Mouse (Mus musculus) embryonic facial prominence, embryonic 10.5 days (tissue): ENCODE measurements around the gene Dhrs7b. TPM values are rescaled to one million over a fixed set of nuclear protein-coding genes. Genes with fewer than 3 reads are reported as not detected.
"Not testable (repeated sequence)": the region's sequence is repeated elsewhere in the genome, so short reads cannot be mapped to it uniquely, and the experiment has no call there.

Experiments used
- DNase-seq: peaks from one replicate; pipeline ENCODE4 v3.0.0-alpha.2; 2017; ENCODE audit warnings: low spot score
- H3K27ac ChIP-seq: fragments of 300-500 bp; sonication (generic); replicated peaks from 2 replicates; pipeline ENCODE4 v1.5.1; 2016; ENCODE audit warnings: mild to moderate bottlenecking
- H3K27me3 ChIP-seq: fragments of 300-500 bp; sonication (generic); replicated peaks from 2 replicates; pipeline ENCODE4 v1.6.1; 2016; ENCODE audit warnings: low read depth, mild to moderate bottlenecking; ENCODE audit not compliant: poor library complexity, severe bottlenecking
- H3K36me3 ChIP-seq: fragments of 300-500 bp; sonication (generic); replicated peaks from 2 replicates; pipeline ENCODE4 v1.6.1; 2016; ENCODE audit warnings: mild to moderate bottlenecking, moderate library complexity
- H3K4me1 ChIP-seq: fragments of 300-500 bp; sonication (generic); 2 replicates; pipeline ENCODE4 v1.6.1; 2016
- H3K4me3 ChIP-seq: fragments of 300-500 bp; sonication (generic); 2 replicates; pipeline ENCODE4 v1.5.1; 2016; ENCODE audit warnings: mild to moderate bottlenecking, moderate library complexity
- H3K9me3 ChIP-seq: fragments of 300-500 bp; sonication (generic); 2 replicates; pipeline ENCODE4 v1.6.1; 2016; ENCODE audit warnings: mild to moderate bottlenecking
- WGBS: fragments of 180-500 bp; shearing (Covaris S2); methylation state at CpG from one replicate; pipeline ENCODE4 v1.1.7; 2016; 5-methylcytosine and 5-hydroxymethylcytosine counted together
- polyA plus RNA-seq: library from polyadenylated mRNA; unstranded; fragments of >200 nt; fragmentation: Nextera tagmentation; extraction: Ambion mirVana; gene quantifications from 2 replicates; pipeline ENCODE4 v1.2.1, GENCODE M21; 2016

Dhrs7b gene
- polyA plus RNA-seq, result 30.0 and 30.5 TPM in 2 replicates

DNA sequence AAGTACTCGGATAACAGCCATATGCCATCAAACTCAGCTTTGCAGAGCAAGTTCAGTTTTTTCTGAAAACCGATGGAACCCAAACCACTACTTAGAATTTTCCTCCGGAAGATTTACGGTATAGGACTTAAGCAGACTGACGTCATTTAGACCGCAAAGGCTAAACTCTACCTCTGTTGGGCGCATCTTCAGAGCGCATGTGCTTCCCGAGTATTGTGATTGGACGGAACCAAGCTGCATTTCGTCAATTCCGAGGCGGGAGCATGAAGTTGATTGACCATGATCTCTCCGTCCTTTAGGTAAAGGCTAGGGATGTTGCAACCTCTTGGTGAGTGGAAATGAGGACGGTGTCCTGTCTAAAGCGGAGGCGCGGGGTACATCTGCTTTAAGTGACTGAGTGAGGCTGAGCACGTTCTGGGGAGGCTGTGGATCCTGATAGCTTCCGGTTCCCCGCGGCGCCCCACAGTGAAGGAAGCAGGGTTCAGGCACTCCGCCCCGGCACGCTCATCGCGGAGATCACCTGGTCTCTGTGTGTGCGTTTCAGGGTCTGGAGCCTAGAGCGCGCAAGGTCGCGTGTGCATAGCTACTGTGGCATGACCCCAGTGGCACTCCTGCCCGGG is at the start of gene Dhrs7b:
Gene Dhrs7b (plus strand): TSS at position 199 of the 620 bp plus-strand sequence.
- Histone ChIP-seq H3K9me3 (no peaks in the 10 kb centered on the region), H3K4me3 (peak within 1 kb of the TSS; percentile 80), H3K27me3 (no peaks in the 10 kb centered on the region), H3K4me1 (peaks cover 10% of the 10 kb centered on the region), H3K27ac (peak within 1 kb of the TSS; percentile 84), H3K36me3 (no peaks in the 10 kb centered on the region)
- peak; percentile 83 for DNase-seq
- WGBS, result under 1% methylated on average over 34 of the region's 34 CpGs

DNA sequence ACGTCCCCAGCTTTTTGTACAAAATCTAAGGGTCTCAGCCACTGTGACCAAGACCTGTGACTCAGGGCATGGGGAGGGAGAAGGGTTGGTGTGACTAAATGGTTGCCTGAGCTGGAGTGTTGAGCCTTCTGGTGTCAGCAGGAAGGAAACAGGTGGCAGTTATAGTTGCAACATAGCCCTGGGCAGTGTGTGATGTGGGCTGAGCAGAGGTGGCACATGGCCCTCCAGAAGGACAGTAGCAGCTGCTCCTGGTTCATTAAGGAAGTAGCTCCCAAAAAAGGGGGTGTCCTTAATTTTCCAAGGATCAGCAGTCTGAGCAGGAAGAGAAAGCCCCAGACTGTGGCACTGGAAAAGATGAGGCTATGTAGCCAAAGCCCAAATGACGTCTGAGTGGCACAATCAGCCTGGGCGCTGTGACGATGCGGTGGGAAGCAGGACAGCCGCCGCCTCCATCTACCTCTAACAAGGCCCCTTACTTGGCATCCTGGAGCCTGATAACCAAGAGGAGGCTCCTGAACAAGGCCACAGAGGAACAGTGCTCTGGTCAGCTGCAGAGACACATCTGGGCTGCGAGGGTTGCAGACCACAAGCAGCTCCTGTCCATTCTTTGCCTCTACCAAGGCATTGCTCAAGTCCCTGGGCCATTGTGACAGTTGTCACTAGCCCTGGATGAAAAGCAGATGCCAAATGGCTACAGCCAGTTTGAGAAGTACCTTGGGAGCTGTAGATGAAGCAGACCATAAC is 46.1 kb upstream of the Dhrs7b start:
- peaks cover 32% of the 10 kb centered on the region for H3K4me1 ChIP-seq
- peaks cover 100% of the 10 kb centered on the region for H3K36me3 ChIP-seq
- H3K4me3 ChIP-seq, result no peak overlapping the region
- no peak overlapping the region for H3K27ac ChIP-seq
- no peak for DNase-seq
- H3K27me3 ChIP-seq, result no peaks in the 10 kb centered on the region
- no peaks in the 10 kb centered on the region for H3K9me3 ChIP-seq
- 94% methylated on average over 8 of the region's 8 CpGs for WGBS

DNA sequence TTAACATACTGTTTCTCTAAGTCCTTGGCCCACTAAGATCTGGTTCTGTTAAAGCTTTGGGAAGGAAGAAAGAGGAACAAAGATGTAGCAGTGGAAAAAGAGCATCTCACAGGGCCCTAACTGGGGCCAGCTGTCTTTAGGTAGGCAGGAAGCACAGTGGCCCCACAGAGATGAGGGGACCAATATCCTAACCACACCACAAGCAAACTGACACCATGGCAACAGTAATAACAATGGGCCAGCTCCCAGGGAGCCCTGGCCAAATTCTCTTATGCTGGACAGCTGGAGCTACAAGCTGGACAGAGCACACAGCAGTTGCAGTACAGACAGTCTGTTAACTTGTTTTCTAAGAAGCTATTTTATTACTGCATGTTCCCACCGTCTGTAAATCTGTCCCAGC is 42.8 kb upstream of the Dhrs7b start:
- Histone ChIP-seq H3K36me3 (peaks cover 99% of the 10 kb centered on the region), H3K9me3 (no peaks in the 10 kb centered on the region), H3K4me1 (no peaks in the 10 kb centered on the region), H3K4me3 (no peak overlapping the region), H3K27ac (no peak overlapping the region), H3K27me3 (no peaks in the 10 kb centered on the region)
- WGBS, result 80% methylated on average over 1 of the region's 1 CpGs
- no peak for DNase-seq

DNA sequence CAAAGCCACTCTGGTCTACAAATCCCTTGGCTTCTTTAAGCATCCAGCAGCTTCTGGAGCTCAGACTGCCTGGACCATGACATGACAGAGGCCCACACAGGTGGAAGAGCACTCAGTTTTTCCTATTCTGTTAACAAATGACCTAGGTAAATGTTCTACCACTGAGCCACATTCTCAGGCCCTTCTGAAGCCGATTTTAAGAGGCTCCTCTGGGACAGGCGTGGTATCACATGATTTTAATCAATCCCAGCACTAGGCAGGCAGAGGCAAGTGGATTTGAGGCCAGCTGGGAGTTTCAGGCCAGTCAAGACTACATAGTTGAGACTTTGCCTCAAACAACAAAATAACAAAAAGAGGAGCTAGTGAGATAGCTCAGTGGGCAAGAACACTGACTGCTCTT is 40.0 kb upstream of the Dhrs7b start:
- DNase-seq, result no peak
- 66% methylated on average over 2 of the region's 2 CpGs for WGBS
- no peak overlapping the region for H3K4me3 ChIP-seq
- H3K36me3 ChIP-seq, result peaks cover 97% of the 10 kb centered on the region
- no peaks in the 10 kb centered on the region for H3K27me3 ChIP-seq
- H3K9me3 ChIP-seq, result no peaks in the 10 kb centered on the region
- H3K27ac ChIP-seq, result no peak overlapping the region
- no peaks in the 10 kb centered on the region for H3K4me1 ChIP-seq

DNA sequence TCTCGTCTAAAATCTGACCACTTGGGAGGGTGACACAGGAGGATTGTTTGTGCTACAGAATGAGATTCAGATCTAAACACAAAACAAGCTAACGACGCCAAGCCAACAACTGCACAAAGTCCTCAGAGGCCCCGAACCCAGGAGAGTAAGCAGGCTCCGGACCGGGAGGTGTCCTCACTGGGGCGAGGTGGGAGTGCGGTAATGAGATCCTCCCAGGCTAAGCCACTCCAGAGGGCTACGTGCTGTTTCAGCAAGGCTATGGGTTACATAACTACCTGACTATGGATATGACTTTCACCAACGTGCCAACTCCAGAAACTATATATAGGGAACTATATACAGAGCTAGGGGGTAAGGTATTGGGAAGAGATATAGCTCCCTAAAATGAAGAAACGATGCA is 34.1 kb upstream of the Dhrs7b start:
- H3K27me3 ChIP-seq, result no peaks in the 10 kb centered on the region
- peaks cover 98% of the 10 kb centered on the region for H3K36me3 ChIP-seq
- no peaks in the 10 kb centered on the region for H3K4me1 ChIP-seq
- H3K4me3 ChIP-seq, result no peak overlapping the region
- no peaks in the 10 kb centered on the region for H3K9me3 ChIP-seq
- no peak for DNase-seq
- WGBS, result 92% methylated on average over 11 of the region's 11 CpGs
- no peak overlapping the region for H3K27ac ChIP-seq

DNA sequence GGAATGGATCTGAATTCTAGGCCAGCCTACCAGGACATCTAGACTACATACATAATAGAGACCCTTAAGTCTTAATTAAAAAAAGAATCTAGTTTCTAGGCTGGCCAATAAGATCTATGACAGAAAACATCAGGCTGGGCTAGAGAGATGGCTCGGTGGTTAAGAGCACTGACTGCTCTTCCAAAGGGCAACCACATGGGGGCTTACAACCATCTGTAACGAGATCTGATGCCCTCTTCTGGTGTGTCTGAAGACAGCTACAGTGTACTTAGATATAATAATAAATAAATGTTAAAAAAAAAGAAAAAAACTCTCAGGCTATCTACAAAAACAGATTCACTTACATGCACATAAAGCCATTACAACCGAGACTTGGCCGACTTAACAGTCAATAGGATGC is 30.5 kb upstream of the Dhrs7b start:
- Histone ChIP-seq H3K9me3 (no peaks in the 10 kb centered on the region), H3K36me3 (peaks cover 99% of the 10 kb centered on the region), H3K4me1 (no peaks in the 10 kb centered on the region), H3K4me3 (no peak overlapping the region), H3K27me3 (no peaks in the 10 kb centered on the region), H3K27ac (no peak overlapping the region)
- DNase-seq, result no peak
- WGBS, result 88% methylated on average over 4 of the region's 4 CpGs

DNA sequence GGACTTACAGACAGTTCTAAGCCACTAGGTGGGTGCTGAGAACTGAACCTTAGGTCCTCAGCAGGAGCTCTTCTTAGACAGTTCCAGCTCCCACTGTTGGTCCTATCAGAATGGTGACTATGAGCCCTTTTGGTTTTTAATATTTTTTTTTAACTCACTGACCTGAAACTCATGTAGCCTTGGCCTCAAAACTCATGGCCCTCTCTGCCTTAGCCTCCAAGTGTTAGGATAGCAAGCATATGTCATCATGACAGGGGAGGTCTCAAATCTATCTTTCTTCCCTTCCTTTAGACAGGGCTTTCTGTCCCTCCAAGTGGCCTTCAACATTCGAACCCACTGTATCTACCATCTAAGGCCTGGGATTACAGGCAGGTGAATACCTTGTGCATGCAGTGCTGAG is 29.5 kb upstream of the Dhrs7b start:
- Histone ChIP-seq H3K36me3 (peaks cover 98% of the 10 kb centered on the region), H3K4me1 (no peaks in the 10 kb centered on the region), H3K9me3 (no peaks in the 10 kb centered on the region), H3K27ac (no peak overlapping the region), H3K4me3 (no peak overlapping the region), H3K27me3 (no peaks in the 10 kb centered on the region)
- WGBS, result 89% methylated on average over 1 of the region's 1 CpGs
- no peak for DNase-seq

DNA sequence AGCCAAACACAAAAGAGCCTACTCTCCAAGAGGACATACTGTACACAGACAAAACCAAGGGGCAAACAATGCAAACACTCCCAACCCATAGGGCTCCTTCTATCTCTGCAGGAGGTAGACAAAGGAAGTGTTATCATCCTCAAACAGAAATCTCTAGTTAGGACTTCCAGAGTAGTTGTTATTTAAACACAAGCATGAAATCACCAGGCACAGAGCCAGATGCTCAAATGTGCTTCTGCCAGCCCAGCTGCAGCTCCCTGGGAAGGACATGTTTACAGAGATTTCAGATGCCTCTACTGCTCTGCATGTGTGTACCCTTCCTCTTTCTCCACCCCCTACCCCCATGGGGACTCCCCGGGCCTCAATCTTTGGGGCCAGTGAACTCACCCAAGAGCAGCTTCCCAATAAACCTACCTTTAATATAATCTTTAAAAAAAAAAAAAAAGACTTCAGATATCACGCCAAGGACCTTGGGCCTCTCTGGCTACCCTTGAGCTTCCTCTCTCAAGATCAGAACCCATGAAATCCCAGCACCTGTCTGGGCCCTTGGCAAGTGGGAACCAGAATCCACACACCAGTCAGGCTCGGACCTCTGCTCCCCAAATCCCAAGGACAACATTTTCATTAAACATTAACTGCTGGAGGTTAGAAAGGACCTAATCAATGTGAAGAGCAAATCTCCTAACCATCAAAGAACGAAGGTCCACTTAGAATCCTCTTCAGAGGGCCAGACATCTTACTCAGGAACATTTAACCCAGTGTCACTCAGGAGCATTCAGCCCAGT is 22.0 kb upstream of the Dhrs7b start:
- no peaks in the 10 kb centered on the region for H3K9me3 ChIP-seq
- 80% methylated on average over 4 of the region's 4 CpGs for WGBS
- peak overlapping the region; percentile 66; the same call in 1 of the 2 replicates for H3K4me3 ChIP-seq
- no peaks in the 10 kb centered on the region for H3K27me3 ChIP-seq
- peaks cover 33% of the 10 kb centered on the region for H3K36me3 ChIP-seq
- H3K4me1 ChIP-seq, result peaks cover 31% of the 10 kb centered on the region
- no peak overlapping the region for H3K27ac ChIP-seq
- DNase-seq, result no peak

DNA sequence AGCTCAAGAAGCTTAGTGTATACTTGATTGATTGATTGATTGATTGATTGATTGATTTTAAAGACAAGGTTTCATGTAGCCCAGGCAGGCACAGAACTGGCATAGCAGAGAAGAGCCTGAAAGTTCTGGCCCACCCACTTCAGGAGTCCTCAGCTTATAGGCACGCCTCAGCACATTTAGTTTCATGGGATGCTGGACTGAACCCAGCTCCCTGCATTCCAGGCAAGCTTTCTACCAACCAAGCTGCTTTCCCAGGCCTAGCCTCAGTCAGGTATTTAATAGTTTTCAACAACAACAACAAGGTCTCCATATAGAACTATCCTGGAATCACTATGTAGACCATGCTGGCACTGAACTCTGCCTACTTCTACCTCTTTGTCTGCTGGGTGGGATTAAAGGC is 20.9 kb upstream of the Dhrs7b start:
- Histone ChIP-seq H3K9me3 (no peaks in the 10 kb centered on the region), H3K4me3 (peak overlapping the region; percentile 66), H3K36me3 (peaks cover 23% of the 10 kb centered on the region), H3K27me3 (no peaks in the 10 kb centered on the region), H3K27ac (0 out of 2 replicates have a peak overlapping the region, but pooled peaks have one; percentile 24), H3K4me1 (peaks cover 31% of the 10 kb centered on the region)
- WGBS, result 63% methylated on average over 1 of the region's 1 CpGs
- DNase-seq, result no peak

DNA sequence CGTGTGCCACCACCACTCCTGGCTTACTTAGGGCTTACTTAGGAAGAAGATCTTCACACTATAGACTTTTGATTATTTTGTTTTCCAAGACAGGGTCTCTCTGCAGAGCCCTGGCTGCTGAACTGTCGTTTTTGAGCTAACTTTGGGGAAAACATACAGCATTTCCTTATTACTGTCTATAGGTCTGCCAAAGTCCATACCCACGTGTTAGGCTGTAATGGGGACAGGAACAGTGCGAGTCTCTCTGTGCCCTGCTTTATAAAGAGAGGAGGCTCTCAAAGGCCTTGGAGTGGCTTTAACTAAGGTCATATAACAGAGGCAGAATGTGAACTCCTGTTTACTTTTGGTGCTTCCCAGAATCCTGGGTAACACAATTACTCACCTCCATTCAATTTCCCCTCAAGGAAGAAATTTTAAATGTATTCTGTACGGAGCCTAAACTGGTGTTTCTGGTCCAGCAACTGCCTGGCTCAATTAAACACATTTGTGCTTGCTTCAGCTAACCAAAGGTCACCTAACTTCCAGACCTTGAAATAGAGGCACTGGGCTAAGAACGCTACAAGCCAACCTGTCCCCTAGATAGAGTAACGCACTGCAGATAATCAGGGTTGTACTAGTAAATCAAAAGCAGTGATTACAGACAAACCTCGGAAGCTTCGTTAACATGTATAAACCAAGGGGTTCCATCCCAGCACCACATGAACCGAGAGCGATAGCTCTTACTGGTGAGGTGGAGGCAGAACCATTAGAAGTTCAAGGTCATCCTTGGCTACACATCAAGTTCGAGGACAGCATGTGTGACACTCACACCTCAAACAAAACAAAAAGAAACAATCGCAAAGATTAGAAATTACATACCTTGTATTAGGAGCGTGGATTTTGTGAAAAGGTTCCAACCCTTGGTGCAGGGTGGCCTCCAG is 20.1 kb upstream of the Dhrs7b start:
- Histone ChIP-seq H3K36me3 (peaks cover 16% of the 10 kb centered on the region), H3K9me3 (no peaks in the 10 kb centered on the region), H3K4me3 (peak overlapping the region; percentile 66), H3K27me3 (no peaks in the 10 kb centered on the region), H3K4me1 (peaks cover 31% of the 10 kb centered on the region), H3K27ac (peak overlapping the region; percentile 76)
- WGBS, result 13% methylated on average over 14 of the region's 14 CpGs
- peak; percentile 17 for DNase-seq

DNA sequence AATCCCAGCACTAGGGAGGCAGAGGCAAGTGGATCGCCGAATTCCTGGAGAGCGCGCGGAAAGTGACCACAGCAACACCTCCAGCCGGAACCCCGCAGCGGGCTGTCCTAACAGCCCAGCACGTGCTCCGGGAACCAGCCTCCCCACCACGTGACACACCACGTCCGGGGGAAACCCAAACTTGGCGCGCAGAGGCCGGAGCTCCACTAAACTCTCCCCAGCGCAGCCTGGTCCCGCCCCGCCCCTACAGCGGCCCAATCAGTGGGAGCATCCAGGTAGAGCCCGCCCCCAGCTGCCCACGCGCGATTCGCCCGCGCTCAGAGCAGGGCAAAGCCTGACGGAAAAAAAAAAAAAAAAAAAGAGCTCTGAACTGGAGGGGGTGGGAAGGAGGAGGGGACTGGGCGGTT is 19.4 kb upstream of the Dhrs7b start:
- Histone ChIP-seq H3K27me3 (no peaks in the 10 kb centered on the region), H3K4me1 (peaks cover 31% of the 10 kb centered on the region), H3K36me3 (peaks cover 10% of the 10 kb centered on the region), H3K9me3 (no peaks in the 10 kb centered on the region), H3K4me3 (peak overlapping the region; percentile 66), H3K27ac (peak overlapping the region; percentile 76)
- DNase-seq, result peak; percentile 99
- under 1% methylated on average over 29 of the region's 29 CpGs for WGBS

DNA sequence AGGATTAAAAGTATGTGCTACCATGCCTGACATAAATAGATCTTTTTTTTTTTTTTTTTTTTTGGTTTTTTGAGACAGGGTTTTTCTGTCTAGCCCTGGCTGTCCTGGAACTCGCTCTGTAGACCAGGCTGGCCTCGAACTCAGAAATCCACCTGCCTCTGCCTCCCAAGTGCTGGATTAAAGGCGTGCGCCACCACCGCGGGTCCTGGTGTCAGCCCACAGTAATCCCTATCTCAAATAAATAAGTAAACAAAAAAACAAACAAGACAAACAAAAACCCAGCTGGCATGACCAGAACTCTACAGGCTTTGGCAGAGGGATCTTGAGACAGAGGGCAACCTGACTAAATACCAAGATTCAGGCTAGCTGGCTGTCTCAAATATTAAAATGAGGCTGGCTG is 18.8 kb upstream of the Dhrs7b start, which contains the start of gene Shmt1:
Gene Shmt1 (minus strand): TSS at position 101 of the 400 bp plus-strand sequence.
- not testable (repeated sequence) for H3K27me3 ChIP-seq, H3K9me3 ChIP-seq, DNase-seq, H3K36me3 ChIP-seq
- Histone ChIP-seq H3K27ac (peak within 1 kb of the TSS; percentile 76), H3K4me3 (peak within 1 kb of the TSS; percentile 66), H3K4me1 (peaks cover 31% of the 10 kb centered on the region)
- 25% methylated on average over 6 of the region's 6 CpGs for WGBS
